31 mouse cellular contexts compared by ENCODE assay signal in the genomic region with DNA sequence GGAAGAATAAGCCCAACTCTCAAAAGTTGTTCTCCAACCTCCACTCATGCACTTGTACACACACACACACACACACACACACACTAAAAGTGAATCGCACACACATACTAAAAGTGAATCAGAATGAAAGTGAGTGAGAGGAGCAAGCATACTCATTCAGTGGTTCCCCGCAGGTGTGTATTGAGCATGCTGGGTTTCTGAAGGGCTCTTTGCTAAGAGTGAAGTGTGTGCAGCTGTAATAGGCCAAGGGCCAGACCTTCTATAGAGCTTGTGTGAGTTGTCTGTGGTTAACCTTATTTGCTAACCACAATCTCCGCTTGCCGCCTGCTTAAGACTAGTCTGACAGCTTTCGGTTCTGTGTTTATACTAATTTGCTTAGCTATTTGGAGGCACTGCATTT. TPM values are rescaled to one million over a fixed set of nuclear protein-coding genes. Genes with fewer than 3 reads are reported as not detected.
DNase-seq lines count a peak whose midpoint lies in the region; ATAC-seq lines count a peak whose summit lies in the region.
"Had no signal": no experiment of that assay in that cellular context is flagged by ENCODE, and none has a peak within 500 bp of the region (broad histone marks: within the 10 kb centered on the region; RNA-seq: fewer than 3 reads in every experiment).

No protein-coding gene starts in this region.

- peak; percentile 43 for ATAC-seq in CD4-positive, CD25-positive, alpha-beta regulatory T cell, adult 4 months
- ATAC-seq: activated CD4-positive, CD25-positive, alpha-beta regulatory T cell, adult 4 months; forebrain, embryonic 13.5 days; forebrain, embryonic 16.5 days; hindbrain, postnatal 0 days had no signal

- peak; percentile 19 for DNase-seq in thymus, postnatal 0 days (ENCODE audit: low spot score)
- DNase-seq in thymus, postnatal 14 days, result no peak
- peak; percentile 10 for DNase-seq in naive thymus-derived CD4-positive, alpha-beta T cell, adult 2 months (ENCODE audit: low read depth)
- DNase-seq in retina, embryonic 14.5 days (ENCODE audit: low spot score), result no peak
- DNase-seq in kidney, adult 9 months, result no peak
- no peak for DNase-seq in right cerebral cortex, postnatal 4 days
- DNase-seq: adrenal gland, adult 8-10 months; adrenal gland, postnatal 25 days; cerebellum, adult 11-12 months; cerebellum, adult 8-10 months; cerebellum, postnatal 10 days; gastrocnemius, postnatal 10 days; gastrocnemius, postnatal 36 days; heart, adult 2 months; heart, postnatal 14 days; heart, postnatal 4 days had no signal

RNA-seq across cellular contexts. Expression of a gene that starts 12.8 kb away (rescaled TPM):
- polyA plus RNA-seq in thymus, postnatal 0 days (2015; fragmentation: Nextera tagmentation; extraction: Ambion mirVana), result not detected in 2 replicates
- not detected for polyA plus RNA-seq in CD4-positive, CD25-positive, alpha-beta regulatory T cell, adult 4 months (2017; shearing (Covaris generic))
- polyA plus RNA-seq: activated CD4-positive, CD25-positive, alpha-beta regulatory T cell, adult 4 months; brain, embryonic 14.5 days; C2C12; embryonic facial prominence, embryonic 11.5 days; embryonic facial prominence, embryonic 14.5 days; forebrain, embryonic 10.5 days; forebrain, embryonic 13.5 days; forebrain, embryonic 16.5 days; heart, adult 2 months; heart, embryonic 10.5 days; heart, embryonic 13.5 days; heart, embryonic 16.5 days; hindbrain, embryonic 11.5 days; hindbrain, embryonic 14.5 days; hindbrain, postnatal 0 days had no signal

RNA-seq across cellular contexts. Expression of a gene that starts 13.3 kb away (rescaled TPM):
- polyA plus RNA-seq in thymus, postnatal 0 days (2015; fragmentation: Nextera tagmentation; extraction: Ambion mirVana), result not detected in 2 replicates
- not detected for polyA plus RNA-seq in CD4-positive, CD25-positive, alpha-beta regulatory T cell, adult 4 months (2017; shearing (Covaris generic))
- polyA plus RNA-seq: activated CD4-positive, CD25-positive, alpha-beta regulatory T cell, adult 4 months; brain, embryonic 14.5 days; C2C12; embryonic facial prominence, embryonic 11.5 days; embryonic facial prominence, embryonic 14.5 days; forebrain, embryonic 10.5 days; forebrain, embryonic 13.5 days; forebrain, embryonic 16.5 days; heart, adult 2 months; heart, embryonic 10.5 days; heart, embryonic 13.5 days; heart, embryonic 16.5 days; hindbrain, embryonic 11.5 days; hindbrain, embryonic 14.5 days; hindbrain, postnatal 0 days had no signal

RNA-seq across cellular contexts. Expression of a gene that starts 49.6 kb away (rescaled TPM):
- not detected in 2 replicates for polyA plus RNA-seq in thymus, postnatal 0 days (2015; fragmentation: Nextera tagmentation; extraction: Ambion mirVana)
- polyA plus RNA-seq in CD4-positive, CD25-positive, alpha-beta regulatory T cell, adult 4 months (2017; shearing (Covaris generic)), result under 1 TPM in 1 of 2 experiments, not detected in 1; 0.11 TPM
- polyA plus RNA-seq: brain, embryonic 14.5 days; C2C12; embryonic facial prominence, embryonic 11.5 days; embryonic facial prominence, embryonic 14.5 days; forebrain, embryonic 10.5 days; forebrain, embryonic 13.5 days; forebrain, embryonic 16.5 days; heart, adult 2 months; heart, embryonic 10.5 days; heart, embryonic 13.5 days; heart, embryonic 16.5 days; hindbrain, embryonic 11.5 days; hindbrain, embryonic 14.5 days; hindbrain, postnatal 0 days had no signal

Comparison
In these comparisons a context has a peak if more than half of its experiments do, and no peak if none do; other contexts are left out.
1. DNase-seq: peak in thymus, postnatal 0 days (single experiment) and naive thymus-derived CD4-positive, alpha-beta T cell, adult 2 months (single experiment); none in thymus, postnatal 14 days (single experiment), retina, embryonic 14.5 days (single experiment), kidney, adult 9 months (single experiment) and right cerebral cortex, postnatal 4 days (single experiment).